ENCODE assay signal across 10 mouse cellular contexts in the genomic region with DNA sequence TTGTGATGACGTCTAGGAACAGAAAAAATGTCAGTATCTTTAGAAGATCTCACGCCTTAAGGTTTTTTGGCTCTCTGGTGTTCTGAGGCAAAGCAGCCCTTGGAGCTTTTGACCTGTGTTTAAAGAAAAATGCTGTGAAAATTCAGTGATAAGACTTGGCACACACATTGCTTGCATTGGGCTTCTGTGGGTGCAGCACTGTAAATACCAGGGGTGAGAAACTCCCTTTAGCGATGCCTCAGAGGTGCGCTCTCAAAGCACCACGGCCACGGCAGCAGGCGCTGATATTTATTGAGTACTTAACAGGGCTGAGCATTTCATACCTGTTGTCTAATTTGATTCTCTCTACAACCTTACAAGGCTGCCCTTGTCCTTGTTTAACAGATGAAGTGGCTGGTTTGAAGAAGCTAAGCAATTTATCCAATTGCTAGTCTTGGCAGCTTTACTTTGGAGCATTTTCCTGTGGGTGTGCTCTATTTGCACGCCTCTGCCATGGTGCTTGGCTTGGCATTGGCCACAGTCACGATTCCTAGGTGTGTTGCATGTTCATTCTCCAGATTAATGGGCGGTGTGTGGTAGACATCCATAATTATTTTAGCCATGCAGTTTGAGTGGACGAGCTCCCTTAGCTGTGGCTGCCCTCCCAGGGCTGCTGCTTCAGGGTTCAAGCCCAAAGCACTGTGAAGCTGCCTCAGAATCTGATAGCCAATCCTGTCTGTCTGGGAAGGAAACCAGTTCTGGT. TPM values are rescaled to one million over a fixed set of nuclear protein-coding genes. Genes with fewer than 3 reads are reported as not detected.
A peak's percentile ranks its signal among the peaks of the same experiment; 100 is the strongest.
DNase-seq lines count a peak whose midpoint lies in the region; ATAC-seq lines count a peak whose summit lies in the region.
"Had no signal": no experiment of that assay in that cellular context is flagged by ENCODE, and none has a peak within 500 bp of the region (broad histone marks: within the 10 kb centered on the region; RNA-seq: fewer than 3 reads in every experiment).

No protein-coding gene starts in this region.

- no peaks in the 10 kb centered on the region for H3K9me3 ChIP-seq in midbrain, embryonic 14.5 days (ENCODE audit: control insufficient read depth, low read length)
- H3K9me3 ChIP-seq in midbrain, embryonic 10.5 days (replicated peaks), result no peaks in the 10 kb centered on the region
- no peaks in the 10 kb centered on the region for H3K9me3 ChIP-seq in stomach, embryonic 14.5 days (ENCODE audit: control insufficient read depth, low read depth, low read length)
- H3K9me3 ChIP-seq: liver, embryonic 15.5 days had no signal

- no peak overlapping the region for H3K4me2 ChIP-seq in midbrain, embryonic 14.5 days (ENCODE audit: low read length)
- H3K4me2 ChIP-seq in stomach, embryonic 14.5 days (replicated peaks; ENCODE audit: low read depth, low read length), result no peak overlapping the region
- H3K4me2 ChIP-seq: liver, embryonic 15.5 days had no signal

- DNase-seq in cerebellum, postnatal 25 days, result peak; percentile 43 to 51
- DNase-seq in cerebellum, postnatal 14 days, result no peak
- DNase-seq in layer of hippocampus, adult 11-12 months (ENCODE audit: low spot score), result peak; percentile 21
- DNase-seq in layer of hippocampus, postnatal 36 days, result no peak
- peak; percentile 16 for DNase-seq in midbrain, embryonic 14.5 days
- no peak for DNase-seq in midbrain, embryonic 10.5 days (ENCODE audit: low spot score)
- DNase-seq in spleen, postnatal 4 days (ENCODE audit: low spot score in 2 of 2), result no peak

- H3K4me1 ChIP-seq in midbrain, embryonic 14.5 days (ENCODE audit: control insufficient read depth, insufficient read depth, low read length), result 0 out of 2 replicates have a peak, but pooled peaks cover 5% of the 10 kb centered on the region
- H3K4me1 ChIP-seq in midbrain, embryonic 10.5 days, result no peaks in the 10 kb centered on the region
- peaks cover 37% of the 10 kb centered on the region for H3K4me1 ChIP-seq in stomach, embryonic 14.5 days (ENCODE audit: control insufficient read depth, insufficient read depth, low read length)

- H3K9ac ChIP-seq in midbrain, embryonic 14.5 days (replicated peaks; ENCODE audit: low read length), result no peak overlapping the region
- no peak overlapping the region for H3K9ac ChIP-seq in stomach, embryonic 14.5 days (replicated peaks; ENCODE audit: low read depth, low read length)
- H3K9ac ChIP-seq: liver, embryonic 15.5 days had no signal

- H3K4me3 ChIP-seq in midbrain, embryonic 14.5 days (replicated peaks; ENCODE audit: low read depth, low read length), result no peak overlapping the region
- no peak overlapping the region for H3K4me3 ChIP-seq in midbrain, embryonic 10.5 days
- H3K4me3 ChIP-seq in stomach, embryonic 14.5 days (ENCODE audit: low read depth, low read length), result no peak overlapping the region
- H3K4me3 ChIP-seq: liver, embryonic 15.5 days had no signal

- no peak overlapping the region for H3K27ac ChIP-seq in midbrain, embryonic 14.5 days (replicated peaks; ENCODE audit: low read depth, low read length)
- no peak overlapping the region for H3K27ac ChIP-seq in midbrain, embryonic 10.5 days (replicated peaks)
- H3K27ac ChIP-seq in stomach, embryonic 14.5 days (ENCODE audit: low read length), result no peak overlapping the region

- no peaks in the 10 kb centered on the region for H3K27me3 ChIP-seq in midbrain, embryonic 14.5 days (ENCODE audit: control insufficient read depth, insufficient read depth, low read length)
- H3K27me3 ChIP-seq in midbrain, embryonic 10.5 days (ENCODE audit: low read depth, poor library complexity, severe bottlenecking), result no peaks in the 10 kb centered on the region
- no peaks in the 10 kb centered on the region for H3K27me3 ChIP-seq in stomach, embryonic 14.5 days (ENCODE audit: control insufficient read depth, insufficient read depth, low read length)
- H3K27me3 ChIP-seq: liver, embryonic 15.5 days had no signal

- 89% methylated on average over 11 of the region's 11 CpGs for WGBS in midbrain, embryonic 14.5 days
- 94% methylated on average over 11 of the region's 11 CpGs for WGBS in midbrain, embryonic 10.5 days
- 52% methylated on average over 11 of the region's 11 CpGs for WGBS in stomach, embryonic 14.5 days

- no peak for ATAC-seq in midbrain, embryonic 14.5 days (ENCODE audit: low FRiP score, low TSS enrichment)
- 0 out of 2 replicates have a peak, but pooled peaks have one; percentile 64 for ATAC-seq in stomach, embryonic 14.5 days (ENCODE audit: insufficient number of reproducible peaks, insufficient read depth, low FRiP score, low read depth)
- ATAC-seq: forebrain, embryonic 14.5 days had no signal

- no peaks in the 10 kb centered on the region for H3K36me3 ChIP-seq in midbrain, embryonic 14.5 days (ENCODE audit: control insufficient read depth, insufficient read depth, low read length)
- H3K36me3 ChIP-seq in midbrain, embryonic 10.5 days, result peaks cover 9% of the 10 kb centered on the region; the same call in 1 of the 2 replicates
- no peaks in the 10 kb centered on the region; the same call in 1 of the 2 replicates for H3K36me3 ChIP-seq in stomach, embryonic 14.5 days (ENCODE audit: control insufficient read depth, insufficient read depth, low read length)
- H3K36me3 ChIP-seq: liver, embryonic 15.5 days had no signal

RNA-seq across cellular contexts. Expression of gene Nck2, which starts 19.7 kb away (rescaled TPM):
- total RNA-seq in layer of hippocampus, postnatal 36 days (2021), result 10 to 100 TPM; 56.6 to 58.1 TPM
- 37.9 and 38.8 TPM in 2 replicates for polyA plus RNA-seq in midbrain, embryonic 14.5 days (2014; fragmentation: Nextera tagmentation; extraction: Ambion mirVana)
- 35.0 and 36.8 TPM in 2 replicates for polyA plus RNA-seq in midbrain, embryonic 10.5 days (2016; fragmentation: Nextera tagmentation; extraction: Ambion mirVana)
- 49.0 and 51.4 TPM in 2 replicates for polyA plus RNA-seq in stomach, embryonic 14.5 days (2014; fragmentation: Nextera tagmentation; extraction: Ambion mirVana)

Comparison
In these comparisons a context has a peak if more than half of its experiments do, and no peak if none do; other contexts are left out.
1. DNase-seq: peak in cerebellum, postnatal 25 days (2 of 2), layer of hippocampus, adult 11-12 months (single experiment) and midbrain, embryonic 14.5 days (single experiment); none in cerebellum, postnatal 14 days (0 of 2), layer of hippocampus, postnatal 36 days (0 of 2), midbrain, embryonic 10.5 days (single experiment) and spleen, postnatal 4 days (0 of 2).